Mouse (Mus musculus): ENCODE results near the gene Adcy10.

Adcy10 gene

GRCm38 (mm10) chr1:165484688-165485233 is at the start of gene Adcy10:
Gene Adcy10, plus strand, starts transcription at chr1:165485183.
- DNase-seq (ENCODE audit: extremely low read depth, insufficient read length, low spot score), result no peak

GRCm38 (mm10) chr1:165438289-165439021 is 46.5 kb upstream of the Adcy10 start:
- no peak for DNase-seq (ENCODE audit: extremely low read depth, insufficient read length, low spot score)

GRCm38 (mm10) chr1:165440788-165441187 is 44.2 kb upstream of the Adcy10 start:
- DNase-seq (ENCODE audit: extremely low read depth, insufficient read length, low spot score), result no peak

DNA sequence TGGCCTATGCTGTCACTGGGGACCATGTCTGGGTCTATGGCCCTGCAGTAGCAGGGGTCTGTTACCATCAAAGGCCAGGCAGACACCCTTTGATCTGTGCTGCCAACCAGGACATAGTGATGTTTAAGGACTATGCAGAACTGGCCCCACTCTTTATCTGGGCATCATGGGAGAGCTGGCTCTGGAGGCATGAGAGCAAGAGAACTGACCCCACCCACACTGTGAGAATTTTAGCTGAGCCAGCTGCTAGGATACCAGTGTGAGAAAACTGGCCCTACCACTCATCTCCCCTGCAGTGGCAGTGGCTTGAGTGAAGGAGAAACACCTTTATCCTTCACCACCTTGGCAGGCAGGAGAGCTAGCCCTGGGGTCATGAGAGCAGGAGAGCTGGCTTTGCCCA is 43.8 kb upstream of the Adcy10 start:
- no peak for DNase-seq (ENCODE audit: extremely low read depth, insufficient read length, low spot score)

- no peak for DNase-seq (ENCODE audit: extremely low read depth, insufficient read length, low spot score)
Measured at GRCm38 (mm10) chr1:165441719-165442118, 43.3 kb upstream of the Adcy10 start.

- no peak for DNase-seq (ENCODE audit: extremely low read depth, insufficient read length, low spot score)
Measured at GRCm38 (mm10) chr1:165459041-165459502, 25.9 kb upstream of the Adcy10 start.

DNA sequence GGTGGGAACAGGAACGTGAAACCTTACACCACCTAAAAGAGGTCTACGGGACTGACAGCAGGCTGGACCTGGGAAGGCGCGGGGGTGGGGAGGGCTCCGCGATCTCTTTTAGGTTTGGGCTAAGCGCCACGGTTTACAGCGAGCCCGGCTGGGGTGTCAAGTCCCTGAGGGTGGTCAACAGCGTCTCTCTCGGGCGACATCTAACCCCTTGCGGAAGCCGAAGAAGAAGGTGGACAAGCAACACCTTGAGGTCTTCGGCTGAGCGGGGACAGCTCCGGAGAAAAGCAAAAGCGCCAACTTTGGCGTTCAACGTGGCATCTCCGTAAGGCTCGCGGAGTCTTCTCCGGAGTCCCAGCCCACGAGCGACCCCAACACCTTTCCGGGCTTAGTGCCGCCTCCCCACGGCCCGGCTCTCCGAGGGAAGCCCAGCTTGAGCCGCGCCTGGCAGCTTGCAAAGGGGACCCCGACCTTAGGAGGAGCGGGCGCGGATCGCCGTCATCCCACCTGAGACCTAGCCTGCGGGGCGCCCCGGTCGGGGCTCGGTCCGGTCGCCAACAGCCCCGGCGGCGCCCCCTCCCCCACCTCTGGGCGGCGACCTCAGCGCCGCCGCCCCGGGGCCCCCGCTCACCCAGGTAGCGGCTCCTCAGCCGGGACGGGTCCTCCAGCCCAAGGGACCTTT is 25.3 kb upstream of the Adcy10 start:
- DNase-seq (ENCODE audit: extremely low read depth, insufficient read length, low spot score), result peak; percentile 81

- DNase-seq (ENCODE audit: extremely low read depth, insufficient read length, low spot score), result peak; percentile 98
Measured at GRCm38 (mm10) chr1:165460360-165460800, 24.6 kb upstream of the Adcy10 start, which contains the start of the genes Dcaf6 and Mpc2. Gene Dcaf6, minus strand, starts transcription at chr1:165460475. Gene Mpc2, plus strand, starts transcription at chr1:165460637.

DNA sequence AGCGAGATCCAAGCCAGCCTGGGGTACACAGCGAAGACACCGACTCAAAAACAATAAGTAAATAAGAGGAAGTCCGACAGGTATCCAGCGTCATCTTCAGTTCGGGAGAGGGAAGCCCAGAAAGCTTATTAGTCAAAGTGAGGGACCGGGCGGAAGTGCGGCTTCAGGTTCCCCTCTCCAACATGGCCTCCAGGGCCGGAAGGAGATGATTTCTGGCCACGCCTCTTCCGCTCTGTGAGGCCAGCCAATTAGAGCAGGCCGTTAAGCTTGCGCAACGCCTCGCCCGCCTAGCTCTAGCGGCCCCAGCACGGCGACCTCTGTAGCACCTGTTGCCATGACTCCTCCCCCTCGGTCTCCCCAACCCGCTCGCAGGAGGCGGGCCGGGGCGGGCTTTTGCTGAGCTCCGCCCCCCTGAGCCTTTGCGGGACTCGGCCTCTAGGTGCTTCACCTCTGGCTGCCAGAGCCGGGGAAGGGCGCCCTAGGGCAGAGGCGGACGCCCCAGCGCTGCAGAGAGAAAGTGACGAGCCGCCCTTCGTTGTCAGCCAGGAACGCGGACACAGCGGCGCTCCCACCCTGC is 24.1 kb upstream of the Adcy10 start:
- peak; percentile 100 for DNase-seq (ENCODE audit: extremely low read depth, insufficient read length, low spot score)

- DNase-seq (ENCODE audit: extremely low read depth, insufficient read length, low spot score), result peak; percentile 35
Measured at GRCm38 (mm10) chr1:165461681-165462080, 23.3 kb upstream of the Adcy10 start.

- DNase-seq (ENCODE audit: extremely low read depth, insufficient read length, low spot score), result no peak
Measured at GRCm38 (mm10) chr1:165462861-165463260, 22.1 kb upstream of the Adcy10 start.

GRCm38 (mm10) chr1:165464574-165464973 is 20.4 kb upstream of the Adcy10 start:
- DNase-seq (ENCODE audit: extremely low read depth, insufficient read length, low spot score), result no peak

DNA sequence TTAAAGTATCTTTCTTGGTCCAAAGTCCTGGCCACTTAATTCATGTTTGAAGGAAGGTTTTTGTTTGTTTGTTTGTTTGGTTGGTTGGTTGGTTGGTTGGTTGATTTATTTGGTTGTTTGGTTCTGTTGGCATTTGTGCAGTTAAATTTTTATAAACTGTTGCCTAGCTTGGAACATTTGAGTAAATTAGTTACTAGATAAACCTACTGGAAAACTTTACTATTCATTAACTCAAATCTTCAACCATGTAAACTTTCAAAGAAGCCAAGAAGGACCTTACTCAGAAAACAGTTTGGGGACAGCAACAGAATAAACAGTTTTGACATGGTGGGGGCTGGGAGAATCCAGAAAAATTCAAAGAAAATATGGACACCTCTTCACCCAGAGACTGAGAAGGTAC is 16.0 kb upstream of the Adcy10 start:
- no peak for DNase-seq (ENCODE audit: extremely low read depth, insufficient read length, low spot score)

DNA sequence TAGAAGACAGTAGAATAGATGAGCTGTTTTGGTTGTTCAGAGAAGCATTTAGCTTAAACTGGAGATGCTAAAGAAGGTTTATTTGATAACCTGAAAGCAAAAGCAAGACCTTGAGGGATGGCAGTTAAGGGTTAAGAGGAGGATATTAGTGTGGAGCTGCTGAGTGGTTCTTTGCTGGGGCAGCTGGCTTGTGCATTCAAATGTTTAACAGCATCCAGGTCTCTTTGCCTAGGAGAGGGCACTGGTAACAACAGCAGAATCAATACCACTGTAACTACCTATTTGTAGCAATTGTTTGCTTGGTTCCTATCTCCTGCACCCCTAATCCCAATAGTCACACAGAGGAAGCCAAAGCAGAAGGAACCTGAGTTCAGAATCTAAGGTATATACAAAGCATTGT is 15.3 kb upstream of the Adcy10 start:
- no peak for DNase-seq (ENCODE audit: extremely low read depth, insufficient read length, low spot score)

DNA sequence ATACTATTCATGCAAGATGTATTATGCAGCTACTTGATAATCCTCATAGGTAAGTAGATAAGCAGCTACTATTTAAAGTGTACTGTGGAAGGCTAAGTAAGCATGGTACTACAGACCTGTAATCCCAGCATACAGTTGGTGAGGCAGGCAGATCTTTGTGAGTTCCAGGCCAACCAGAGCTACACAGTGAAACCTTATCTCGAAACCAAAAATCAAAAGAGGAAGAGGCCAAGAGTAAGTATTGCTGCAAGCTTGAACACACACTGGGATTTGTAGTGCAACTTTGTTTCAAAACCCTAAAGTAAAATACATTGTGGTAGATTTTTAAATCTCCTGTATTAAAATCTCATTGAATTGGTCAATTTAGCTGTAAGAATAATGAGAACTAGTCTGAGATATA is 13.5 kb upstream of the Adcy10 start:
- no peak for DNase-seq (ENCODE audit: extremely low read depth, insufficient read length, low spot score)

GRCm38 (mm10) chr1:165486108-165486507 is 1.1 kb downstream of the Adcy10 start:
- no peak for DNase-seq (ENCODE audit: extremely low read depth, insufficient read length, low spot score)

DNA sequence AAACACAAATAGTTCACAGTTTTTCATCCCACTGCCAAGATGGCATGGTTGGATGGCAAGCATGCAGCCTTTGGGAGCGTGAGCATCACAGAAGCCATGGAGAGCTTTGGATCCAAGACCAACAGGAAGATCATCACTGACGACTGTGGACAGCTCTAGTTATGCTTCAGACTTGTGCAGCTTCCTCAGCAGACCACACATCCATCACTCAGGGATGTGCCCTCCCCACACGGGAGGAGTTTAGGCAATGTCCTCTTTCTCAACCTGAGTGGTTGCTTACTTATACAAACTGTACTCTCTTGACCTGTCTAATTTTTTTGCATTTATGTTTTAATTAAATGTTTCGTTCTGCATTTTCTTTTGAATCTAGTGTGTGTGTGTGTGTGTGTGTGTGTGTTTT is 4.2 kb downstream of the Adcy10 start:
- no peak for DNase-seq (ENCODE audit: extremely low read depth, insufficient read length, low spot score)

GRCm38 (mm10) chr1:165498856-165499255 is 13.9 kb downstream of the Adcy10 start:
- no peak for DNase-seq (ENCODE audit: extremely low read depth, insufficient read length, low spot score)

DNA sequence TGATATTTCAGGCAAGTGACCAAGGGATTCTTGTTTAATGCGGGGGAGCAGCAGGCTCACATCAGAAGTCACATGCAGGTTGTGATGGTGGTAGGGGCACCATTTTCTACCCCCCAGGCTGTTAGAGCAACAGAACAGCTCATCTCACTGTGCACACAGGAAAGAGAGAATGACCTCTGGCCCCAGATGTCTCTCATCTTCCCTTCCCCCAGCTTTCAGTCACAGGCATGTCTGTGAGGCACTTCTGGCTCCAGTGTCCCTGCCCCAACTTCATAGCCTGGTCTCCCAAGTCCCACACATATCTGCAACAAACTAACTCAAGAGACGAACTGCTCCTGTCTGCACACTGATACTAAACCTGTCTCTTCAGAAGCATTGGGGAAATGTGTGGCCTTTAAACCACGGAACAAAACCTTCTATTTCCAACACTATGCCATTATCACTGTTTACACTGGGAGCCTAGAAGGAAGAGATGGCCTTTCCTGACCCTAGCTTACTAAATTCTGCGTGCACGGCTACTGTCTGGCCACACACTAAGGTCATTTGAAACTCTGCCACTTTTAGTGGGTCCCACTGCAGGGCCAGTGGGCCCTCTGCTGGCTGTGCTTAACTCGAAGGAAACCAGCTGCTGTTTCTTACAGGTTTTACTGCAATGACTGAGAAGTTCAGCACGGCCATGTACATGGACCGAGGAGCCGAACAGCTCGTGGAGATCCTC is 18.5 kb downstream of the Adcy10 start:
- DNase-seq (ENCODE audit: extremely low read depth, insufficient read length, low spot score), result no peak

GRCm38 (mm10) chr1:165506303-165506702 is 21.3 kb downstream of the Adcy10 start:
- DNase-seq (ENCODE audit: extremely low read depth, insufficient read length, low spot score), result no peak

DNA sequence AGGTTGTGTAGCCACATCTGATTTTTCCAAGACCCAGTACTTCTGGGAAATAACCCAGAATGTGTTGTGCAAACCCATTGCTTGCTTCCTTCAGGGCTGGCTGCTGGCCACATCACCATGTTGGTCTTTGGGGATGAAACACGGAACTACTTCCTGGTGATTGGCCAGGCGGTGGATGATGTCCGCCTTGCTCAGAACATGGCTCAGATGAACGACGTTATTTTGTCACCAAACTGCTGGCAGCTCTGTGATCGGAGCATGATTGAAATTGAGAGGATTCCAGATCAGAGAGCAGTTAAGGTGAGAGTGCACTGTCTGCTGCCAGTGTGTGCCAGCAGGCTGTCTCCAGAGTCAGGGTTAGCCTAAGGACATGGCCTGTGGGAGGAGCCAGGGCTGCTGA is 25.2 kb downstream of the Adcy10 start:
- DNase-seq (ENCODE audit: extremely low read depth, insufficient read length, low spot score), result no peak

All from 3134 (cell line).